Mouse (Mus musculus) CD4-positive, CD25-positive, alpha-beta regulatory T cell, adult 4 months (primary cell): ENCODE measurements around the gene Gjc1. TPM values are rescaled to one million over a fixed set of nuclear protein-coding genes. Genes with fewer than 3 reads are reported as not detected.

ENCODE experiments used
- ATAC-seq: one replicate; pipeline ENCODE4 v1.8.0; 2017
- polyA plus RNA-seq, 2 experiments: library from polyadenylated mRNA; unstranded; fragments of 100-300 nt; shearing (Covaris generic); gene quantifications; one replicate each; pipeline ENCODE4 v1.2.1; 2017

The Gjc1 gene
- under 1 TPM in 1 of 2 experiments, not detected in 1; 0.28 TPM for polyA plus RNA-seq

DNA sequence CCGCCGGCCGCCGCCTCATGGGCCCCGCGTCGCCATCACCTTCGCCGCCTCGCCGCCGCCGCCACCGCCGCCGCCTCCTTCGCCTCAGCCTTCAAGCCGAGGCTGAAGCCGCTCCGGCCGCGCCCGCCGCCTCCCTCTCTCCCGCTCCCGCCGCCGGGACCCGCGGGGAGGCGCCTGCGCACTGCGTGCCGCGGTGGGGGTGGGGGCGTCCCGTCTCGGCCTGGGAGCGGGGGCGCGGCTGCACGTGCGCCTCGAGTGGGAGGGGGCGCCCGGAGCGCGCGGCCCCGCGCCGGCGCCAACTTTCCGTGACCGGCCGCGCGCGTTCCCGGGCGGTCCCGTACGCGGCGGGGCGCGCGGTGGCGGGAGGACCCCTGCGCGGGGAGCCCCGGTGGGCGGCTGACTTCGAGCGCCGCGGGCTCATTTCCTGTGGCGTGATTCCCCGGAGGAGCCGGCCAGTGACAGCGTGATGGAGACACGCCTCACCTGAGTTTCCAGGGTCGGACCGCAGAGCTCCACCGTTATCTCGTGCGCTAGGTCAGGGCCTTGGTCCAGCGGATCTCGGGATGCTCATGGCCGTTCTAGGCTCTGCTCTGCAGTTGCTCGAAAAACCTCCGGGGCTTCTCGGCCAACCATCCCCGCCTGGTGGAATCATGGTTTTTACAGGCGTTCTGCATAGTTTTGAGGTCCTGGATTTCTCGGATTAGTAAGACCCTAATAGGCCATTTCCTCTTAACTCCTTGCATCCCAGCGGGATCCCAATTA is at the start of gene Gjc1:
TSS of gene Gjc1 (minus strand) at position 680 of the 762 bp plus-strand sequence.
- ATAC-seq, result no peak

DNA sequence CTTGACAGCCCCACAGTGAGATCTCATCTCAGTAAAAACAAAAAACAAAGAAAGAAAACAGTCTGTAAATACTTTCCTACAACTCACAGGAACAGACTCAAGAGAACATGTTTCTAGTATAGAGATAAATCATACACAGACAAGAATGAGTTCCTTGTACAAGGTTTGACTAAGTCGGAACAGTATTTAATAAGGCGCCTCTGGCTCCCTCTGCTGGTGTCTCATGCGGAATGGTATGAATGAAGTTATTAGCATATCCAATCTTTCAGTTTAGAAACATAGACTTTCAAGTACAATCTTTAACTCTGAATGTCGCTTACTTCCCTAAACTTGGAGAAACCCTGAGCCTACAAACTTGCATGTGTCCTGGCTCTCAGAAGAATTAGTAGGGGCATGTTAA is 44.8 kb upstream of the Gjc1 start:
- ATAC-seq, result no peak

GRCm38 (mm10) chr11:102859933-102860332 is 40.4 kb upstream of the Gjc1 start:
- no peak for ATAC-seq

DNA sequence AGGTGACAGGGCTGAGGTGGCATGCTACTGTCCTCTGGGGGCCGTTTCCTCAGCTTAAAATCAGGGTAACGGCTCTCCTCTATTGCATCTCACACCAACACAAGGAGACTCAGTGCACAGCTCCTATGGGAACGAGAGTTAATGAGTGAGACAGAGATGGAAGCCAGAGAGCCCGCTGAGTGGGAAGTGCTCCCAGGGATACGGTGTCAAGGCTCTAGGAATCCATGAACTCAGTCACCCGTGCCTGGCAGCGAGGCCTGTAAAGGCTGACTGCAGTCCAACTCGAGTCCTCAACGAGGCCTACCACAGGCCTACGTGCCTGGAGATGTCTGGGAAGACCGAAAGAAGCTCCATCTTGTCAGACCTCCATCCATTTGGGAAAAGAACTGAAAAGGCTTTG is 39.5 kb upstream of the Gjc1 start:
- ATAC-seq, result no peak

GRCm38 (mm10) chr11:102855941-102856340 is 36.4 kb upstream of the Gjc1 start:
- ATAC-seq, result no peak

- ATAC-seq, result no peak
Observed at GRCm38 (mm10) chr11:102853760-102854159, 34.3 kb upstream of the Gjc1 start.

DNA sequence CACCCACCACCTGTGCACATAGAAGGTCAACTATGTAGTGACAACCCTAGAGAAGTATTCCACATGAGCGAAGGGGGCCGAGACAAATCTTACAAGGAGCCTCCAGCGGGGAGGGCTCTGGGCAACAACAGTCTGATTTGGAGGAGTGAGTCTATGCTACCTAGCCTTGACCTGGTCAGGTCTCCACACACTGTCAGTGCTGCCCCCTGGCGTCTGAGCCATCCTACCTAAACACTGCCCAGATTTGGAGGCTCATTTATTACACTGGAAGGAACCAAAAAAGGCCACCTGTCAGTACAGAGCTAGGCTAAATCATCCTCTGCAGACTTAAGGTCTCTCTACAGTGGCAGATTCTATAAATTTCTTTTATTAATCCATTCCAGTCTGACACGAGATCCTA is 32.4 kb upstream of the Gjc1 start:
- no peak for ATAC-seq

GRCm38 (mm10) chr11:102845926-102846325 is 26.4 kb upstream of the Gjc1 start:
- ATAC-seq, result no peak

DNA sequence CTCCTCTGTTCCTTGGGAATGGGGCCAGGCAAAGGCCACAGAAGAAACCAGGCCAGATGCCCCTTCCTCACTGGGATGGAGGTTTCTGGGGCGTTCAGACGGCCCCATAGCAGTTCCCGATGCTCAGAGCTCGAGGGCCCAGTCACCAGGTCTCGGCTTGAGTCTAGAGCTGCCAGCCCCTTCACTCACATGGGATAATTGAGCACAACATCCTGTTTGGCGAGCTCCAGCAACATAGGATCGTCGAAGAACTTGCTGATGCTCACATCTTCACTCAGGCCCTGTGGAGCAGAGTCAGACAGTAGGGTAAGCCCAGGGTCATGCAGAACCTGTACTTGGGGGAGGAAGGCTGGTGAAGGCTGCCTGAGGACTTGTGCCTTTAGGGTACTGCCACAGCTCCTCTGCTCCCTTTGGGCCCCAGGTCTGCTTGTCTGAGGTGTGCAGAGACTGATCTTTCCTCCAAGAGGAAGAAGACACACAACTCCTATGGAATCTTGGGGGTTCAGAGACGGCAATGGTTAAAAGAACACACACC is 19.2 kb upstream of the Gjc1 start:
- ATAC-seq, result no peak

- no peak for ATAC-seq
Observed at GRCm38 (mm10) chr11:102838126-102838525, 18.6 kb upstream of the Gjc1 start.

GRCm38 (mm10) chr11:102837385-102837784 is 17.9 kb upstream of the Gjc1 start:
- no peak for ATAC-seq

- no peak for ATAC-seq
Observed at GRCm38 (mm10) chr11:102836146-102836545, 16.6 kb upstream of the Gjc1 start.

GRCm38 (mm10) chr11:102835549-102835948 is 16.0 kb upstream of the Gjc1 start, which contains the start of gene Higd1b:
Gene Higd1b, plus strand, starts transcription at chr11:102835849.
- ATAC-seq, result no peak

DNA sequence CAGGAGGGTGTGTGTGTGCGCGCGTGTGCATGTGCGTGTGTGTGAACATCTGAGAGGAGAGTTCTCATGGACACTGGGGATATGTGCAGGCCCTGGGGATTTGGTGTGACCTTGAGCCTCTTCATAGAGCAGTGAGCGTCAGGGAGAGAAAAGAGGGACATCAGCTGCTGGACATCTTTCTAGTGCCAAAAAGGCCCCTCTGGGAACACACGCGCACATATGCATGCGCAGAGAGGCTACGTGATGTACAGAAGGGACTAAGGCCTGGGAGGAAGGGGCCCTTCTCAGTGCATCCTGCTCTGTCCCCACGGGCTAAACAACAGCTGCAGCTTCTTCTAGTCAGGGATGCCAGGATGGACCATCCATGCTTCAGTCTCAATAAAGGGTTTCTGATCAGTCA is 14.7 kb upstream of the Gjc1 start:
- ATAC-seq, result no peak

GRCm38 (mm10) chr11:102832700-102833297 is 13.3 kb upstream of the Gjc1 start:
- no peak for ATAC-seq

GRCm38 (mm10) chr11:102830276-102830675 is 10.8 kb upstream of the Gjc1 start:
- no peak for ATAC-seq

- ATAC-seq, result no peak
Observed at GRCm38 (mm10) chr11:102827097-102827496, 7.6 kb upstream of the Gjc1 start.

DNA sequence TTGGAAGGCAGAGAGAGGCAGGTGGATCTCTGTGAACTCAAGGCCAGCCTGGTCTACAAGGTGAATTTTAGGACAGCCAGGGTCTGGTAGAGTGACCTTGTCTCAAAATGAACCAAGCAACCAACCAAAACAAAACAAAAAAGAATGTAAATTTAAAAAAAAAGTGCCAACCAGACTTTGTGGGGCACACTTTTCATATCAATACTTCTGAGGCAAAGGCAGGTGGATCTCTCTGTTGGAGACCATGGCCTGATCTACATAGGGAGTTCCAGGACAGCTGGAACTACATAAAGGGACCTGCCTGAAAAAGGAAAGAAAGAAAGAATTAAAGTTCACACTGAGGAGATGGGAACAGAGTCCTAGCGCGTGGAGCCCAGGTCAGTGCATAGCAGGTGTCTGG is 7.0 kb upstream of the Gjc1 start:
- ATAC-seq, result no peak

- no peak for ATAC-seq
Observed at GRCm38 (mm10) chr11:102821231-102821630, 1.7 kb upstream of the Gjc1 start.

DNA sequence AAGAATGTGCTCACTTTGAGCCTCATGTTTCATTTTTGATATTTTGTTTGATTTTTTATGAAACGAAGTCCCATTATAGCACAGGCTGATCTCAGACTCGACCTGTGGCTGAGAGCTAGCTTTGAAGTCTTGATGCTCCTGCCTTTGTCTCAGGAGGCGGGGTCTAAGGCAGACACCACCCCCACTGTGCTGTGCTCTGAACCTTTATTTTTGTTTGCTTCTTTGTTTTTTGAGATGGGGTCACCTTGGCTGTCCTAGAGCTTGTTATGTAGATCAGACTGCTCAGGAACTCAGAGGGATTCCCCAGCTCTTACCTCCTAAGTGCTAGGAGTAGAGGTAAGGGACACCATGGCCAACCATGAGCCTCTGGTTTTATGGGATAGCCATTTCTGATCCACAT is 932 bp upstream of the Gjc1 start:
- no peak for ATAC-seq

- ATAC-seq, result no peak
Observed at GRCm38 (mm10) chr11:102819783-102820385, 384 bp upstream of the Gjc1 start.

DNA sequence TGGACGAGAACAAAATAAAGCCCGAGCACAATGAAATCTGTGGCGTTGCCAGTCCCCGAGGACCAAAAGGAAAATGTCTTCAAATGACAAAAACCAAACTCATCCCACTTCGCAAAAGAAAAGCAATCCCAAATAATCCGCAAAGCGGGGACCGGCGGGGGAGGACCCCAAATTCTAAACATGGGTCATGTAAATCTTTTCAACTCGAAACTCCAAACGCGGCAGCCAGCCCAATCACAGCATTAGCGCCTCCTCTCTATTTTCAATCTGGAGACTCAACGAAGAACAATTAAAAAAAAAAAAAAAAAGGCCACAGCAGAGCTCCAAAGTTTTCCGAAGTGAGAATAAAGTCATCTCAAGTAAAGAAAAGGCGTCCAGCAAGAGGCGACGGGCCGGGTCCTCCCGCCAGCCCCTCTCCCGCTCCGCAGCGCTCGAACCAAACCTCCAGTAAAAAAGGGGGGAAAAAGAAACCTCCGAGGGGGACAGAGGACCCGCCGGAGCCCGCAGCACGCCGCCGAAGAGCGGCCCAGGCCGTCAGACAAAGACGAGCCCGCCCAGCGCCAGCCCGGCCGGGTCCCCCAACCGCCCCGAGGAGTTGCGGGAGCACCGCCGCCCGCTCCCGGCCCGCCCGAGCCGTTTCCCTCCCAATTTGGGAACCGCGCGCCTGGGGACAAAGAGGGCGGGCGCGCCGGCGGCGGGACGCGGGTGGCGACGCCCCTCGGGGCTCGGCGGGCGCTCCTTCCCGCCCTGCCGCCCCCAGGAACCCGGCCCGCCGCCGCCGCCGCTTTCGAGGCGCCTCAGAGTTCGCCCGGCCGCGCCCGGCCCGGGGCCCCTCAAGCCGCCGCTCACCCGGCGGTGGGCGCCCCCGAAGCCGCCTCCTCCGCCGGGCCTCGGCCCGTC is 1.1 kb downstream of the Gjc1 start:
- ATAC-seq, result no peak

DNA sequence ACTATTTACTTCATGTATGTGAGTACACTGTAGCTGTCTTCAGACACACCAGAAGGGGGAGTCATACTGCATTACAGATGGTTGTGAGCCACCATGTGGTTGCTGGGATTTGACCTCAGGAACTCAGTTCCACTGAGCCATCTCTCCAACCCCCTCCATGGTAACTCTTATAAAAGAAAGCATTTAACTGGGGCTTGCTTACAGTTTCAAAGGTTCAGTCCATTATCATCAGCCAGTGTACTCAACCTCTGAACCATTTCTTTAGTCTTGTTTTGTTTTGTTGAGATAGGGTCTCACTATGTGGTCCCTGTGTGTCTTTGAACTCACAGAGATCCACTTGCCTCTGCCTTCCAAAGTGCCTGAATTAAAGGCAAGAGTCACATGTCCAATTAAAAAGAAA is 4.6 kb downstream of the Gjc1 start:
- no peak for ATAC-seq
